Mouse (Mus musculus): ENCODE results near the gene Arhgef26.

GRCm38 (mm10) chr3:62412704-62413103 is 74.6 kb downstream of the Arhgef26 start:
- no peak for TF ChIP-seq TAL1 (IDR thresholded peaks at IDR 0.05; ENCODE audit: low read length)
- TF ChIP-seq GATA1 (IDR thresholded peaks at IDR 0.05; ENCODE audit: low read length) = no peak

Data from erythroblast, embryonic 14.5 days (primary cell).